Mouse (Mus musculus) kidney, embryonic 16.5 days (tissue): ENCODE measurements around the gene Met. TPM values are rescaled to one million over a fixed set of nuclear protein-coding genes. Genes with fewer than 3 reads are reported as not detected.

Source experiments
- ATAC-seq: fragments of 200-750 bp; cut with Nextera tagmentation; 2 replicates; pipeline ENCODE4 v1.8.0; 2017; ENCODE audit warnings: moderate TSS enrichment; ENCODE audit not compliant: low FRiP score, low TSS enrichment
- H3K27ac ChIP-seq: fragments of 300-500 bp; sonication (generic); 2 replicates; pipeline ENCODE4 v1.5.1; 2014; ENCODE audit warnings: low read length
- H3K27me3 ChIP-seq: fragments of 300-500 bp; sonication (generic); 2 replicates; pipeline ENCODE4 v1.6.1; 2014; ENCODE audit warnings: low read length, control low read depth, mixed read lengths; ENCODE audit not compliant: insufficient read depth
- H3K36me3 ChIP-seq: fragments of 300-500 bp; sonication (generic); 2 replicates; pipeline ENCODE4 v1.6.1; 2014; ENCODE audit warnings: low read length, control low read depth, mixed read lengths; ENCODE audit not compliant: insufficient read depth
- H3K4me1 ChIP-seq: fragments of 300-500 bp; sonication (generic); 2 replicates; pipeline ENCODE4 v1.6.1; 2014; ENCODE audit warnings: low read length, control low read depth, mixed read lengths; ENCODE audit not compliant: insufficient read depth
- H3K4me2 ChIP-seq: fragments of 300-500 bp; sonication (generic); replicated peaks from 2 replicates; pipeline ENCODE4 v1.6.1; 2014; ENCODE audit warnings: low read depth, low read length
- H3K4me3 ChIP-seq: fragments of 300-500 bp; sonication (generic); 2 replicates; pipeline ENCODE4 v1.5.1; 2014; ENCODE audit warnings: mild to moderate bottlenecking, low read length
- H3K9ac ChIP-seq: fragments of 300-500 bp; sonication (generic); replicated peaks from 2 replicates; pipeline ENCODE4 v1.6.1; 2014; ENCODE audit warnings: low read length
- H3K9me3 ChIP-seq: fragments of 300-500 bp; sonication (generic); 2 replicates; pipeline ENCODE4 v1.6.1; 2016; ENCODE audit warnings: low read length, control low read depth
- WGBS: fragments of 180-500 bp; shearing (Covaris S2); extraction: QIAGEN DNeasy Blood & Tissue Kit; methylation state at CpG from one replicate; pipeline ENCODE4 v1.1.7; 2014; 5-methylcytosine and 5-hydroxymethylcytosine counted together
- polyA plus RNA-seq: library from polyadenylated mRNA; unstranded; fragments of >200 nt; fragmentation: Nextera tagmentation; extraction: Ambion mirVana; gene quantifications from 2 replicates; pipeline ENCODE4 v1.2.1, GENCODE M21; 2015

Met gene
- polyA plus RNA-seq, 1 experiment from 2014 or later = 18.5 TPM

DNA sequence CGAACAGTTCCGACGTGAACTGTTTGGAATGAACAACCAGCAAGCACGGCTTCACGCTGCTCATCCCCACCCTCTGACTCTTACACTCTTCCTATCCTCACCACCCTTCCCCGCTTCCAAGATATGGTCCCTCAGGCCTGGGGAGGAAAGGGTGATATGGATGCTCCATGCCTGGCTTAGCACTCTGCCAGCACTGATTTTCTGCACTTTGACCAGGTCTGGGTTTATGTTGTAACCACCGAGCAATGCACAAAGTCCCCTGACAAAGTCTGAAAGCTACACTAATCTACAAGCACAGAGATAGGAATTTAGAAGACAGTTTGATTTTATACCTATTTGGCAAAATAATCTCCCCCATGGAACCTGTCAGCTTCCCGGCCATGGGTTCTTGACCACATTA, 78.0 kb downstream of the Met start:
- peaks cover 11% of the 10 kb centered on the region for H3K4me1 ChIP-seq
- peak; percentile 64 for ATAC-seq
- H3K9me3 ChIP-seq = no peaks in the 10 kb centered on the region
- 0 out of 2 replicates have a peak overlapping the region, but pooled peaks have one; percentile 43 for H3K27ac ChIP-seq
- 85% methylated on average over 8 of the region's 8 CpGs for WGBS
- no peaks in the 10 kb centered on the region for H3K36me3 ChIP-seq
- no peak overlapping the region for H3K9ac ChIP-seq
- no peaks in the 10 kb centered on the region for H3K27me3 ChIP-seq
- no peak overlapping the region for H3K4me3 ChIP-seq
- H3K4me2 ChIP-seq = no peak overlapping the region

DNA sequence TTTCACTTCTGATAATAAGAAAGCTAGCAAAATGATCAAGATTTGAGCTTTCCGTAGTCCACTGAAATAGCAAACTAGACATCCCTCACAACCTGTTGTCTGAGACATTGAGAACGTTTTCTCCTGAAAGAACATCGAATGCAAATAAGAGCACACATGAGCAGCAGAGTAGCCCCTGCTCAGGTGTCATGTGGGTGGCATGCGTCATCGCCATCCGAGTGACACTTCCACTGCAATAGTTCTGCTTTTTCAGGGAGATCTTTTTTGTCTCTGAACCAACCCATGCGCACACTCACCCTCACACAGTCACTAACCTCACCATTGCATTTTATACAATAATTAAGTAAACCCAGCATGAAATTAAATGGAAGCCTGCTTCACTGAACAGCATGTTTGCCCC, 78.8 kb downstream of the Met start:
- Histone ChIP-seq H3K36me3 (no peaks in the 10 kb centered on the region), H3K27ac (no peak overlapping the region), H3K4me3 (no peak overlapping the region), H3K27me3 (no peaks in the 10 kb centered on the region), H3K9ac (no peak overlapping the region), H3K9me3 (no peaks in the 10 kb centered on the region), H3K4me2 (no peak overlapping the region), H3K4me1 (peaks cover 18% of the 10 kb centered on the region)
- 68% methylated on average over 7 of the region's 7 CpGs for WGBS
- ATAC-seq = no peak

DNA sequence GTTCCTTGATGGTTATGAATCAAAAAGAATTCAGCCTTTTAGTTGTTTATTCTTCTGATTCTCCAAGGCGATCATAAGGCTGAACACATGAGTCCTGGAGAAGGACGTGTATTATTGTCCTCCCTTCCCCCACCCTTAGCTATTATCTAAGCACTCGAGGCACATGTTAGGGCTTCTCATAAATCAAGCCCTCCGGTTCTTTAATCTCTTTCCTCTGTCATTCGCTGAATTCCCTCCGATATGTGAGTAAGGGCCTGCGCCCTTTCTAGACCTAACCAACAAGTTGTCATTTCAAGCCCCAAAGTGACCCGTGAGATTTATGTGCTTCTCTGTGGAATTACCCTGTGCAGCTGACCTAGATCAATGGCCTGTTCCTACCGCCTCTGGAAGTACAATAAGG, 81.9 kb downstream of the Met start:
- H3K9me3 ChIP-seq = no peaks in the 10 kb centered on the region
- H3K4me3 ChIP-seq = no peak overlapping the region
- ATAC-seq = no peak
- 33% methylated on average over 9 of the region's 9 CpGs for WGBS
- no peak overlapping the region for H3K4me2 ChIP-seq
- peak overlapping the region; percentile 17; the same call in 1 of the 2 replicates for H3K27ac ChIP-seq
- H3K9ac ChIP-seq = no peak overlapping the region
- no peaks in the 10 kb centered on the region for H3K27me3 ChIP-seq
- H3K36me3 ChIP-seq = no peaks in the 10 kb centered on the region
- peaks cover 15% of the 10 kb centered on the region for H3K4me1 ChIP-seq

DNA sequence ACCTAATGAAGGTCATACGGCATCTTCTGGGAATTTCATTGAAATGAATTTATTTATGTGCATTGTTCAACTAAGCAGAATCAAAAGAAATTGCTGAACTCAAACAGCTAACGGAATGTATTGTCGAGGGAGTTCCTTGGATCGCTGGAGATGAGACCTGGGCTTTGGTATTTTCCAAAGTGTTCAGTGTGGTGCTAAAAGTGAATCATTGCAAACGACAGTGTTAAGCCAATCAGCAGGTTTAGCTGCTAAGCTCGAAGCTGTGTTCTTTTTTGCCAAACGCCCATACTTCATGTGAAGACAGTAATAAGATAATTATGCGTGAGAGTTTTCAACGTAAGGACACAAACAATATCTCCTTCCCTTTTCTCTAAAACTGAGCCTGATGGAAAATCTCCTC, 82.7 kb downstream of the Met start:
- H3K9me3 ChIP-seq = no peaks in the 10 kb centered on the region
- no peak for ATAC-seq
- 42% methylated on average over 9 of the region's 9 CpGs for WGBS

DNA sequence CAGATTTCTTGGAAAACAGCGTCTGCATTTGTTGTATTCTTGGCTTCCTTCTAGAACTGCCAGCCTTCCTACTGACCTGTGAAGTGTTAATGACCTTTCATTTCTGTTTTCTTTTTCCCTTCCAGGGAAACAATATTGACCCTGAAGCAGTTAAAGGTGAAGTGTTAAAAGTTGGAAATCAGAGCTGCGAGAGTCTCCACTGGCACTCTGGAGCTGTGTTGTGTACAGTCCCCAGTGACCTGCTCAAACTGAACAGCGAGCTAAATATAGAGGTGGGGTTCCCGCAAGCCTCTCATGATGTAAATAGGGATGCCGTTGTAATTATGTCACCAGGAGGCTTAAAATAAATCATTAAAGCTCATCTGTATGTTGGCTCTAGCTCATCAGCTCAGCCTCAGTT, 83.2 kb downstream of the Met start:
- H3K27ac ChIP-seq = peak overlapping the region; percentile 63
- H3K4me2 ChIP-seq = no peak overlapping the region
- H3K9ac ChIP-seq = no peak overlapping the region
- 23% methylated on average over 5 of the region's 5 CpGs for WGBS
- ATAC-seq = 0 out of 2 replicates have a peak, but pooled peaks have one; percentile 72
- H3K4me3 ChIP-seq = no peak overlapping the region
- peaks cover 15% of the 10 kb centered on the region for H3K4me1 ChIP-seq
- no peaks in the 10 kb centered on the region for H3K27me3 ChIP-seq
- no peaks in the 10 kb centered on the region for H3K9me3 ChIP-seq
- H3K36me3 ChIP-seq = no peaks in the 10 kb centered on the region

More for the DNA sequence above, 82.7 kb downstream of the Met start:
- Histone ChIP-seq H3K9ac (no peak overlapping the region), H3K27ac (peak overlapping the region; percentile 63), H3K4me1 (peaks cover 15% of the 10 kb centered on the region), H3K27me3 (no peaks in the 10 kb centered on the region), H3K4me3 (no peak overlapping the region), H3K4me2 (no peak overlapping the region), H3K36me3 (no peaks in the 10 kb centered on the region)

DNA sequence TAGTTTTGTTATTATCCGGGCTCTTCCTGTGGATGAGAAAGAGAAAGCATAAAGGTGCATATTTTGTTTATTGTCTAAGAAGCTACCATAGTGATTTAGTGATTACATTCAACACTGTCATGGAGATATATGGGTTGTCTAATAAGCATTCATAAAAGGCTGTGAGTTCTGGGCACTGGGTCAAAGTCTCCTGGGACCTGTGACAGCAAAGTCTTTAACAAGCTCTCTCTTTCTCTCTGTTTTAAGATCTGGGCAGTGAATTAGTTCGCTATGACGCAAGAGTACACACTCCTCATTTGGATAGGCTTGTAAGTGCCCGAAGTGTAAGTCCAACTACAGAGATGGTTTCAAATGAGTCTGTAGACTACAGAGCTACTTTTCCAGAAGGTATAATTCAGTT, 85.2 kb downstream of the Met start:
- Histone ChIP-seq H3K4me3 (no peak overlapping the region), H3K9me3 (no peaks in the 10 kb centered on the region), H3K36me3 (no peaks in the 10 kb centered on the region), H3K4me1 (peaks cover 20% of the 10 kb centered on the region), H3K27ac (no peak overlapping the region), H3K9ac (no peak overlapping the region), H3K4me2 (no peak overlapping the region), H3K27me3 (no peaks in the 10 kb centered on the region)
- no peak for ATAC-seq
- 71% methylated on average over 4 of the region's 4 CpGs for WGBS

DNA sequence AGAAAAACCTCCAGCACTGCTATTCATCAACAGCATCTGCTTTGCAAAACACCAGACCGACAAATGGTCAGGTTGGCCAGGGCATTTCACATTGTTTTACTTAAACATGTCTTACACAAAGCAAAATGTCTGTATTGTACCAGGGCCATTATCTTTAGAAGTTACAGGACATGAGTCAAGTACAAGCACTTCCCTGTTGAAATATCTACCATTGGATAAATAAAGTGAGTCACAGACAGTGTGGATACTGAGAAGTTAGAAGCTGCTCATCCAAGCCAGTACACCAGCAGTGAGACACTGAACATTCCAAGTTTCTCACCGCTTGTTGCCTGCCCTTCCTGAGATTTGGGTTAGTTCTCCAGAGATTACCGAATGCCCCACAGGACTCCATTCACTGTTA, 86.0 kb downstream of the Met start:
- H3K27me3 ChIP-seq = no peaks in the 10 kb centered on the region
- no peaks in the 10 kb centered on the region for H3K36me3 ChIP-seq
- no peak overlapping the region for H3K4me3 ChIP-seq
- H3K27ac ChIP-seq = no peak overlapping the region
- no peak overlapping the region for H3K4me2 ChIP-seq
- peaks cover 22% of the 10 kb centered on the region for H3K4me1 ChIP-seq
- ATAC-seq = no peak
- H3K9me3 ChIP-seq = no peaks in the 10 kb centered on the region
- no peak overlapping the region for H3K9ac ChIP-seq
- 84% methylated on average over 3 of the region's 3 CpGs for WGBS

DNA sequence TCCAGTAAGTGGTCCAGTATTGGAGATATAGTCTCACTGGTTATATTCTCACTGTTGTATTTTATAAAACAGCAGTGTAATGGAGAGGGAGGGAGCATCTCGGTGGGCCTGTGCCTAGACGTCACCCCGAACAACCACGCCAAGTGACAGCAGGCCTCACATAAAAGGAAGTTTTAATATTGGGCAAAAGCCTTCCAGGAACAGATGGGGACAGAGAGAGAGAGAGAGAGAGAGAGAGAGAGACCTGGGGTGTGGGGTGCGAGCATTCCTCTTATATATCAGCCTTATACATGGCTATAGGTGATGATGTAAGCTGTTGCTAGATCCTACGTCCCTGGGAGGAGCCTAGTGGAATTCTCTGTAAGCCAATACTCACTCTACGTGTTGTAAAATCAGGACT, 90.7 kb downstream of the Met start:
- Histone ChIP-seq H3K27me3 (no peaks in the 10 kb centered on the region), H3K4me1 (peaks cover 10% of the 10 kb centered on the region; the same call in 1 of the 2 replicates), H3K9me3 (no peaks in the 10 kb centered on the region), H3K9ac (no peak overlapping the region), H3K36me3 (0 out of 2 replicates have a peak, but pooled peaks cover 5% of the 10 kb centered on the region), H3K27ac (peak overlapping the region; percentile 13; the same call in 1 of the 2 replicates), H3K4me3 (no peak overlapping the region), H3K4me2 (no peak overlapping the region)
- ATAC-seq = peak; percentile 58; the same call in 1 of the 2 replicates
- WGBS = 79% methylated on average over 7 of the region's 7 CpGs

DNA sequence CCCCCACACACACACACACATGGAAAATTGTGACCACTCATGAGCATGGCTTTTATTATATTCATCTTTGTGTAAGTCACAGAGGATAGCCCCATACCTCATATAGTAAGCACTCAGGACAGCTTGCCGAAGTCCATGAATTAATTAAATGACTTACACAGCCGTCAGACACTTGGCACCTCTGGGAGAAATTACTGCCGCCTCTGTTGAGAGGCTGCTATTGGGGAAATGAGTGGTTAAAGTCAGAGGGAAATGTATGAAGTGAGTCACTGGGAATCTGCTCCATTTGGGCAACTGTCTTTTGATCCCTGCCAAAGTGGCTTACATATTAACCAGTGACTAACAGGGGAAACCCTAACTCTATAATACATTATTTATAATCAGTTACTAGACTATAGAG, 91.2 kb downstream of the Met start:
- no peak overlapping the region for H3K4me2 ChIP-seq
- 0 out of 2 replicates have a peak overlapping the region, but pooled peaks have one; percentile 25 for H3K27ac ChIP-seq
- WGBS = 26% methylated on average over 3 of the region's 3 CpGs

DNA sequence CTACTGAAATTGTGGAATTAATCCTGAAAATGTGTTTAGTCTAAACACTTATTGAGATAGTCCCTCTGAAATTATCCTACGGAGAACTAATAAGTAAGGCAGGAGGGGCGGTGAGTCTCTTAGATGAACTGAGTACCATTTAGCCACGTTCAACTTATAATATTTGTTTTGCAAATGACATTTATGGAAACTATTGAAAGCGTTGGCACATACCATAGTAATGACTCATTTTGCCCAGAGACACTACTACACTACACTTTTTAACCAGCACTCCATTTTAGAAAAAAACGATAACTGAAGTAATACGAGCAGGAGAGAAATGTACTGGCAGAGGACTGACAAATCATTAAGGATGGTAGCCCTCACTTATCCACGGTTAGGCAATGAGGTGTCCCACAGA, 92.1 kb downstream of the Met start:
- no peak for ATAC-seq
- no peaks in the 10 kb centered on the region for H3K27me3 ChIP-seq
- 80% methylated on average over 7 of the region's 7 CpGs for WGBS
- H3K4me2 ChIP-seq = no peak overlapping the region
- H3K36me3 ChIP-seq = peaks cover 5% of the 10 kb centered on the region; the same call in 1 of the 2 replicates
- H3K4me1 ChIP-seq = peaks cover 10% of the 10 kb centered on the region; the same call in 1 of the 2 replicates
- H3K9me3 ChIP-seq = no peaks in the 10 kb centered on the region
- H3K4me3 ChIP-seq = no peak overlapping the region
- H3K9ac ChIP-seq = no peak overlapping the region
- H3K27ac ChIP-seq = no peak overlapping the region

More for the DNA sequence above, 91.2 kb downstream of the Met start:
- H3K9me3 ChIP-seq = no peaks in the 10 kb centered on the region
- no peak overlapping the region for H3K9ac ChIP-seq
- H3K4me3 ChIP-seq = no peak overlapping the region
- ATAC-seq = peak; percentile 80
- H3K36me3 ChIP-seq = 0 out of 2 replicates have a peak, but pooled peaks cover 5% of the 10 kb centered on the region
- H3K27me3 ChIP-seq = no peaks in the 10 kb centered on the region
- H3K4me1 ChIP-seq = peaks cover 10% of the 10 kb centered on the region; the same call in 1 of the 2 replicates
